Mouse (Mus musculus): ENCODE results near the gene Pemt. TPM values are rescaled to one million over a fixed set of nuclear protein-coding genes. Genes with fewer than 3 reads are reported as not detected.
A peak's percentile ranks its signal among the peaks of the same experiment; 100 is the strongest.
"Not testable (repeated sequence)": the region's sequence is repeated elsewhere in the genome, so short reads cannot be mapped to it uniquely, and the experiment has no call there.

Pemt gene
- polyA plus RNA-seq, 1 experiment from 2014 or later = 8.7 TPM

DNA sequence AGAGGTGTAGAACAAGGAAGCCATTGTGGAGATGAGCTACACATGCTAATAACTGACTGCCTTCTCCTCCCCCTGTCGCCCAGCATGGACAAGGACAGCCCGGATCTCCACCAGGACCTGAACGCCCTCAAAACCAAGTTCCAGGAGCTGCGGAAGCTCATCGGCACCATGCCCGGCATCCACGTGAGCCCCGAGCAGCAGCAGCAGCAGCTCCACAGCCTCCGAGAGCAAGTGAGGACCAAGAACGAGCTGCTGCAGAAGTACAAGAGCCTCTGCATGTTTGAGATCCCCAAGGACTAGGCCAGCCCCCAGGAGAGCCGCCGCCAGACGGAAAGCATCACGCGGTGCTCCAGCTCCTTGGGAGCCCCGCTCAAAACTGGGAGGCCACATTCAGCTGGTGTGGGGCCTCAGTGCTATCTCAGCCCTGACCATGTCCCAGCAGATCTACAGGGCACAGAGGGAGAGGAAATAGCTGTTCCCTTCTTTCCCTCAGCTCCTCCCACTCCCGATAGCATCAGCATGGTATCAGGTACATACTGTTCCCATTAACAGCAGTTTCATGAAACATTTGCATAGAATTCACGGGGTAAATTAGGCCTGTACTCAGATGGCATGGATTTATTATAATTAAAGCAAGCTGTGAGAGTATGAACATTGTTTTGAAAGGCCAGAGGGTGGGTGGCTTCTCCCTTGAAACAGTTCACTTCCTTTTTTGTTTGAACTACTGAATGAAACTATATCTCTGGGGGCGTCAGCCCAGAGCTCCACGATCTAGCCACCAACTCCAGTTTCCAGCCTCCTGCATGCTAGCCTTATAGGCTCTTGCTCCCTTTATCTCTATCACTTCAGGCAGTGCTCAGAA is 85.6 kb downstream of the Pemt start:
- Histone ChIP-seq H3K9me3 (no peaks in the 10 kb centered on the region), H3K4me1 (peaks cover 71% of the 10 kb centered on the region), H3K27ac (replicated peaks) (peak overlapping the region; percentile 71), H3K27me3 (replicated peaks; ENCODE audit: low read depth, poor library complexity, severe bottlenecking) (peaks cover 41% of the 10 kb centered on the region), H3K36me3 (replicated peaks) (peaks cover 43% of the 10 kb centered on the region), H3K4me3 (peak overlapping the region; percentile 28; the same call in 1 of the 2 replicates)
- WGBS = 63% methylated on average over 20 of the region's 20 CpGs
- peak; percentile 56 for DNase-seq (ENCODE audit: low spot score)

DNA sequence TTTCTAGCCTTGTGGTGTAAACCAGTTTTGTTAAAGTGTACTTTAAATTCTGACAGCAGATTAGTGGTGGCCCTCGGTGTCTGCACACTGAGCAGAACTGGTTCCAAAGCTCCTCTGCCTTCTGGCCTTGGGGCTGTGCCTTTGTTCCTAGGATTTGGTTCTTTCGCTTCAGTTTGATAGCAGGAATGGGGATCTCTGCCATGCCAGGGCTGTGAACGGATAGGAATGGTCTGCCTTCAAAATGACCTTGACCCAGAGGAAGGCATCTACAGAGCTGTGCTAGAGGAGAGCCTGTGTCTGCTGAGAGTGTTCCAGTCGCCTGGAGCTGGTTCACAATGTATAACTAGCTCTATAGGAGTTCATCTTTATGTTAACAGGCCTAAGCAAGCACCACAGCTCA is 86.8 kb downstream of the Pemt start:
- Histone ChIP-seq H3K4me3 (no peak overlapping the region), H3K9me3 (no peaks in the 10 kb centered on the region), H3K27ac (replicated peaks) (0 out of 2 replicates have a peak overlapping the region, but pooled peaks have one; percentile 35), H3K4me1 (peaks cover 59% of the 10 kb centered on the region), H3K27me3 (replicated peaks; ENCODE audit: low read depth, poor library complexity, severe bottlenecking) (peaks cover 34% of the 10 kb centered on the region), H3K36me3 (replicated peaks) (peaks cover 53% of the 10 kb centered on the region)
- no peak for DNase-seq (ENCODE audit: low spot score)
- 84% methylated on average over 4 of the region's 4 CpGs for WGBS

GRCm38 (mm10) chr11:59956749-59957148 is 89.5 kb downstream of the Pemt start:
- H3K4me1 ChIP-seq = peaks cover 37% of the 10 kb centered on the region
- no peak overlapping the region for H3K27ac ChIP-seq (replicated peaks)
- H3K4me3 ChIP-seq = no peak overlapping the region
- peaks cover 7% of the 10 kb centered on the region; the same call in 1 of the 2 replicates for H3K27me3 ChIP-seq (replicated peaks; ENCODE audit: low read depth, poor library complexity, severe bottlenecking)
- DNase-seq (ENCODE audit: low spot score) = no peak
- H3K36me3 ChIP-seq (replicated peaks) = peaks cover 46% of the 10 kb centered on the region
- no peaks in the 10 kb centered on the region for H3K9me3 ChIP-seq
- 69% methylated on average over 6 of the region's 6 CpGs for WGBS

GRCm38 (mm10) chr11:59952892-59953291 is 93.4 kb downstream of the Pemt start:
- Histone ChIP-seq H3K27ac (replicated peaks) (no peak overlapping the region), H3K4me1 (peaks cover 23% of the 10 kb centered on the region), H3K9me3 (no peaks in the 10 kb centered on the region), H3K4me3 (no peak overlapping the region), H3K27me3 (replicated peaks; ENCODE audit: low read depth, poor library complexity, severe bottlenecking) (no peaks in the 10 kb centered on the region), H3K36me3 (replicated peaks) (peaks cover 34% of the 10 kb centered on the region)
- DNase-seq (ENCODE audit: low spot score) = no peak
- 86% methylated on average over 14 of the region's 14 CpGs for WGBS

DNA sequence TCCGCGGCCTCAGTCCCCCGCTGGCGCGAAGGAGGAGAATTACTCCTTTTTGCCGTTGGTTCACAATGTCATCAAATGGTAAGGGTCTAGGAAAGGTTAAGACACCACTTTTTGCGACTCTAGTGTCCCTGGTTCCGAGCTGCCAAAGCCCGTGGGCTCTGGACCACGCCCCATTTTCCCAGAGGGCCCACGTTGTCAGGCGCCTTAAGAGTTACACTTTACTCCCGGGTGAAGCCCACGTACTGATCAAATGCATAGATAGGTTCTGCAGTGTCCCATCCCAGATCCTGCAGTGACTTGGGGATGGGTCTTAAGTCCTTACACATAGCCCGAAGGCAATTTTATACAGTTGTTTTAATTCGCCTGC is 97.9 kb downstream of the Pemt start:
- Histone ChIP-seq H3K4me1 (peaks cover 21% of the 10 kb centered on the region), H3K27me3 (replicated peaks; ENCODE audit: low read depth, poor library complexity, severe bottlenecking) (no peaks in the 10 kb centered on the region), H3K27ac (replicated peaks) (peak overlapping the region; percentile 92), H3K36me3 (replicated peaks) (peaks cover 11% of the 10 kb centered on the region; the same call in 1 of the 2 replicates), H3K4me3 (peak overlapping the region; percentile 77), H3K9me3 (no peaks in the 10 kb centered on the region)
- no peak for DNase-seq (ENCODE audit: low spot score)
- 3% methylated on average over 16 of the region's 16 CpGs for WGBS

- peak within 1 kb of the TSS; percentile 77 for H3K4me3 ChIP-seq
- peak; percentile 97 for DNase-seq (ENCODE audit: low spot score)
- H3K9me3 ChIP-seq = no peaks in the 10 kb centered on the region
- peaks cover 21% of the 10 kb centered on the region for H3K4me1 ChIP-seq
- no peaks in the 10 kb centered on the region for H3K27me3 ChIP-seq (replicated peaks; ENCODE audit: low read depth, poor library complexity, severe bottlenecking)
- peak within 1 kb of the TSS; percentile 92 for H3K27ac ChIP-seq (replicated peaks)
- H3K36me3 ChIP-seq (replicated peaks) = peaks cover 11% of the 10 kb centered on the region; the same call in 1 of the 2 replicates
- under 1% methylated on average over 43 of the region's 43 CpGs for WGBS
Observed at GRCm38 (mm10) chr11:59947752-59948400, 98.4 kb downstream of the Pemt start, which contains the start of gene Med9. Med9 (plus strand) TSS chr11:59948206.

DNA sequence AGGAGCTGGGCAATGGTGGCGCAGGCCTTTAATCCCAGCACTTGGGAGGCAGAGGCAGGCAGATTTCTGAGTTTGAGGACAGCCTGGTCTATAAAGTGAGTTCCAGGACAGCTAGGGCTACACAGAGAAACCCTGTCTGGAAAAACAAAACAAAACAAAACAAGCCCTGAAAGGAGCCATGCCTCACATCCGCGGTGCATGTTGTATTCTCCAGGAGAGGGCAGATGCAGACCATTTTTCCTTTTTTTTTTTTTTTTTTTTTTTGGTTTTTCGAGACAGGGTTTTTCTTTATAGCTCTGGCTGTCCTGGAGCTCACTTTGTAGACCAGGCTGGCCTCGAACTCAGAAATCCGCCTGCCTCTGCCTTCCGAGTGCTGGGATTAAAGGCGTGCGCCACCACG is 101.4 kb downstream of the Pemt start:
- not testable (repeated sequence) for H3K36me3 ChIP-seq (replicated peaks); H3K4me3 ChIP-seq; H3K27ac ChIP-seq (replicated peaks); H3K9me3 ChIP-seq; DNase-seq (ENCODE audit: low spot score); H3K27me3 ChIP-seq (replicated peaks; ENCODE audit: low read depth, poor library complexity, severe bottlenecking)
- 85% methylated on average over 10 of the region's 10 CpGs for WGBS
- H3K4me1 ChIP-seq = peaks cover 22% of the 10 kb centered on the region

GRCm38 (mm10) chr11:59941391-59941790 is 104.9 kb downstream of the Pemt start:
- H3K4me1 ChIP-seq = peaks cover 3% of the 10 kb centered on the region; the same call in 1 of the 2 replicates
- no peaks in the 10 kb centered on the region for H3K9me3 ChIP-seq
- peaks cover 16% of the 10 kb centered on the region for H3K27me3 ChIP-seq (replicated peaks; ENCODE audit: low read depth, poor library complexity, severe bottlenecking)
- H3K36me3 ChIP-seq (replicated peaks) = no peaks in the 10 kb centered on the region
- no peak overlapping the region for H3K4me3 ChIP-seq
- DNase-seq (ENCODE audit: low spot score) = no peak
- no peak overlapping the region for H3K27ac ChIP-seq (replicated peaks)
- 26% methylated on average over 3 of the region's 3 CpGs for WGBS

GRCm38 (mm10) chr11:59940645-59941044 is 105.6 kb downstream of the Pemt start:
- H3K27ac ChIP-seq (replicated peaks) = no peak overlapping the region
- H3K9me3 ChIP-seq = no peaks in the 10 kb centered on the region
- WGBS = 73% methylated on average over 3 of the region's 3 CpGs
- no peaks in the 10 kb centered on the region for H3K36me3 ChIP-seq (replicated peaks)
- H3K4me1 ChIP-seq = peaks cover 3% of the 10 kb centered on the region; the same call in 1 of the 2 replicates
- H3K4me3 ChIP-seq = no peak overlapping the region
- H3K27me3 ChIP-seq (replicated peaks; ENCODE audit: low read depth, poor library complexity, severe bottlenecking) = peaks cover 16% of the 10 kb centered on the region
- no peak for DNase-seq (ENCODE audit: low spot score)

GRCm38 (mm10) chr11:59939821-59940220 is 106.5 kb downstream of the Pemt start:
- no peaks in the 10 kb centered on the region for H3K36me3 ChIP-seq (replicated peaks)
- peaks cover 3% of the 10 kb centered on the region; the same call in 1 of the 2 replicates for H3K4me1 ChIP-seq
- H3K27me3 ChIP-seq (replicated peaks; ENCODE audit: low read depth, poor library complexity, severe bottlenecking) = peaks cover 16% of the 10 kb centered on the region
- no peak overlapping the region for H3K27ac ChIP-seq (replicated peaks)
- no peaks in the 10 kb centered on the region for H3K9me3 ChIP-seq
- WGBS = 85% methylated on average over 1 of the region's 1 CpGs
- no peak overlapping the region for H3K4me3 ChIP-seq
- no peak for DNase-seq (ENCODE audit: low spot score)

- no peak for DNase-seq (ENCODE audit: low spot score)
- Histone ChIP-seq H3K27ac (replicated peaks) (no peak overlapping the region), H3K4me3 (no peak overlapping the region), H3K9me3 (no peaks in the 10 kb centered on the region), H3K27me3 (replicated peaks; ENCODE audit: low read depth, poor library complexity, severe bottlenecking) (peaks cover 19% of the 10 kb centered on the region), H3K36me3 (replicated peaks) (no peaks in the 10 kb centered on the region), H3K4me1 (peaks cover 10% of the 10 kb centered on the region; the same call in 1 of the 2 replicates)
- 45% methylated on average over 2 of the region's 2 CpGs for WGBS
Observed at GRCm38 (mm10) chr11:59937615-59938014, 108.7 kb downstream of the Pemt start.

GRCm38 (mm10) chr11:59937023-59937422 is 109.3 kb downstream of the Pemt start:
- peaks cover 16% of the 10 kb centered on the region; the same call in 1 of the 2 replicates for H3K27me3 ChIP-seq (replicated peaks; ENCODE audit: low read depth, poor library complexity, severe bottlenecking)
- WGBS = 83% methylated on average over 3 of the region's 3 CpGs
- DNase-seq (ENCODE audit: low spot score) = no peak
- no peak overlapping the region for H3K4me3 ChIP-seq
- peaks cover 13% of the 10 kb centered on the region; the same call in 1 of the 2 replicates for H3K4me1 ChIP-seq
- no peaks in the 10 kb centered on the region for H3K36me3 ChIP-seq (replicated peaks)
- H3K27ac ChIP-seq (replicated peaks) = no peak overlapping the region
- H3K9me3 ChIP-seq = no peaks in the 10 kb centered on the region
